Mouse (Mus musculus) stomach, postnatal 0 days (tissue): ENCODE measurements around the gene Lrrc49. TPM values are rescaled to one million over a fixed set of nuclear protein-coding genes. Genes with fewer than 3 reads are reported as not detected.

ENCODE experiments used
- ATAC-seq: fragments of 200-750 bp; cut with Nextera tagmentation; 2 replicates; pipeline ENCODE4 v1.8.0; 2017; ENCODE audit not compliant: low FRiP score, low TSS enrichment
- DNase-seq: peaks from one replicate; pipeline ENCODE4 v3.0.0-alpha.2; 2016; ENCODE audit warnings: low spot score
- H3K27ac ChIP-seq: fragments of 300-500 bp; sonication (generic); replicated peaks from 2 replicates; pipeline ENCODE4 v1.5.1; 2014; ENCODE audit warnings: mild to moderate bottlenecking, control low read depth
- H3K27me3 ChIP-seq: fragments of 300-500 bp; sonication (generic); 2 replicates; pipeline ENCODE4 v1.6.1; 2014; ENCODE audit warnings: low read length; ENCODE audit not compliant: control insufficient read depth, insufficient read depth
- H3K36me3 ChIP-seq: fragments of 300-500 bp; sonication (generic); 2 replicates; pipeline ENCODE4 v1.6.1; 2014; ENCODE audit warnings: low read length, mixed read lengths; ENCODE audit not compliant: control insufficient read depth, insufficient read depth
- H3K4me1 ChIP-seq: fragments of 300-500 bp; sonication (generic); replicated peaks from 2 replicates; pipeline ENCODE4 v1.6.1; 2014; ENCODE audit warnings: antibody characterized with exemption; ENCODE audit not compliant: control insufficient read depth, insufficient read depth
- H3K4me2 ChIP-seq: fragments of 300-500 bp; sonication (generic); replicated peaks from 2 replicates; pipeline ENCODE4 v1.6.1; 2014; ENCODE audit warnings: low read depth, mild to moderate bottlenecking, control low read depth, moderate library complexity
- H3K4me3 ChIP-seq: fragments of 300-500 bp; sonication (generic); 2 replicates; pipeline ENCODE4 v1.5.1; 2014; ENCODE audit warnings: low read depth, low read length, control low read depth
- H3K9ac ChIP-seq: fragments of 300-500 bp; sonication (generic); 2 replicates; pipeline ENCODE4 v1.6.1; 2014; ENCODE audit warnings: mild to moderate bottlenecking, low read length, control low read depth, mixed read lengths
- H3K9me3 ChIP-seq: fragments of 300-500 bp; sonication (generic); 2 replicates; pipeline ENCODE4 v1.6.1; 2016; ENCODE audit warnings: low read length; ENCODE audit not compliant: control insufficient read depth
- CTCF ChIP-seq: IDR thresholded peaks from 2 replicates; pipeline ENCODE4 v1.5.1; 2016; ENCODE audit warnings: antibody characterized with exemption, low read depth, mild to moderate bottlenecking, moderate library complexity
- EP300 ChIP-seq: optimal IDR thresholded peaks from 2 replicates; pipeline ENCODE3; 2016; ENCODE audit warnings: antibody characterized with exemption
- WGBS: fragments of 180-500 bp; shearing (Covaris S2); extraction: QIAGEN DNeasy Blood & Tissue Kit; methylation state at CpG from one replicate; pipeline ENCODE4 v1.1.7; 2014; 5-methylcytosine and 5-hydroxymethylcytosine counted together
- polyA plus RNA-seq: library from polyadenylated mRNA; unstranded; fragments of >200 nt; fragmentation: Nextera tagmentation; extraction: Ambion mirVana; gene quantifications from 2 replicates; pipeline ENCODE4 v1.2.1, GENCODE M21; 2015

Gene Lrrc49
- polyA plus RNA-seq, 1 experiment from 2014 or later = 10.5 TPM

DNA sequence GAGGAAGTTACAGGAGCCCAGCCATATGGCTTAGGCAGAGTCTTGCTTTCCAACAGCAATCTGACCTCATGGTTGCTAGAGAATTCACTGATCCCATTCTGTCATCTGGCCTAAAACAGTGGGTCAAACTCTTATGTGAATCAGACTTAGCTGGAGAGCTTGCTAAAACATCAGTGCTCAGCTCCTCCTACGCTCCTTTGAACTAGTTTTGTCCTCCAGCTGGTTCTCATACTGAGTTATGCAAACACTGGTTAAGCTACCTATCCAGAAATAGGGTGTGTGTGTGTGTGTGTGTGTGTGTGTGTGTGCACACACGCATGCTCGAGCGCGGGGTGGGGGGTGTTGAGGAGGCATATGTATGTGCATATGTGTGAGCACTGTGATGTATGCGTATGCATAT is 15.4 kb downstream of the Lrrc49 start:
- ATAC-seq (no peak), DNase-seq (no peak)
- H3K9ac ChIP-seq = no peak overlapping the region
- H3K4me3 ChIP-seq = no peak overlapping the region
- no peak for TF ChIP-seq EP300
- TF ChIP-seq CTCF = no peak
- 84% methylated on average over 6 of the region's 6 CpGs for WGBS
- no peak overlapping the region for H3K4me2 ChIP-seq
- H3K27me3 ChIP-seq = no peaks in the 10 kb centered on the region
- no peaks in the 10 kb centered on the region; the same call in 1 of the 2 replicates for H3K36me3 ChIP-seq
- no peaks in the 10 kb centered on the region for H3K9me3 ChIP-seq
- H3K4me1 ChIP-seq = no peaks in the 10 kb centered on the region
- no peak overlapping the region for H3K27ac ChIP-seq

DNA sequence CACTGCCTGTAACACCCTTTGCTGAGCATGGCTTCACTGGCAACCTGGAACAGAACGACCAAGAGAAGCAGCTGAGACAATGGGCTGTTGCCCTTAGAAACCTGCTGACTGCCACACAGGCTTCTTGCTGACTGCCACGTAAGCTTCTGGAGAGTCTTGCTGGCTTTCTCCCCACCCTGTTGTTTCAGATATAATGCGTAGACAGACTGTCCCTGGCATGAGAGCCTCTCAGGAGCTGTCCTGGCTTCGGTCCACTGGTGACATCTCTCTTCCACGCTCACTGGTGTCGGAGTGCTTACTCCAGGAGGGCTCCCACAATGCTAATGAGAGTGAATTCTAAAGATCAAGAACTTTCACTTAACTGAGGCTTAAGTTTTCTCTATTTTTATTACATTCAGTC is 19.1 kb downstream of the Lrrc49 start:
- 91% methylated on average over 6 of the region's 6 CpGs for WGBS
- TF ChIP-seq EP300 (no peak), CTCF (no peak)
- no peak overlapping the region for H3K4me2 ChIP-seq
- ATAC-seq (no peak), DNase-seq (no peak)
- H3K9me3 ChIP-seq = no peaks in the 10 kb centered on the region
- peaks cover 3% of the 10 kb centered on the region; the same call in 1 of the 2 replicates for H3K36me3 ChIP-seq
- no peak overlapping the region for H3K4me3 ChIP-seq
- no peak overlapping the region for H3K27ac ChIP-seq
- H3K27me3 ChIP-seq = no peaks in the 10 kb centered on the region
- H3K4me1 ChIP-seq = no peaks in the 10 kb centered on the region
- H3K9ac ChIP-seq = no peak overlapping the region

GRCm38 (mm10) chr9:60665535-60665934 is 22.4 kb downstream of the Lrrc49 start:
- Histone ChIP-seq H3K27me3 (no peaks in the 10 kb centered on the region), H3K27ac (no peak overlapping the region), H3K36me3 (peaks cover 3% of the 10 kb centered on the region; the same call in 1 of the 2 replicates), H3K9me3 (no peaks in the 10 kb centered on the region), H3K4me2 (no peak overlapping the region), H3K4me1 (no peaks in the 10 kb centered on the region), H3K9ac (no peak overlapping the region), H3K4me3 (no peak overlapping the region)
- no peak for TF ChIP-seq EP300
- no peak for TF ChIP-seq CTCF
- WGBS = 87% methylated on average over 3 of the region's 3 CpGs
- ATAC-seq (no peak), DNase-seq (no peak)

DNA sequence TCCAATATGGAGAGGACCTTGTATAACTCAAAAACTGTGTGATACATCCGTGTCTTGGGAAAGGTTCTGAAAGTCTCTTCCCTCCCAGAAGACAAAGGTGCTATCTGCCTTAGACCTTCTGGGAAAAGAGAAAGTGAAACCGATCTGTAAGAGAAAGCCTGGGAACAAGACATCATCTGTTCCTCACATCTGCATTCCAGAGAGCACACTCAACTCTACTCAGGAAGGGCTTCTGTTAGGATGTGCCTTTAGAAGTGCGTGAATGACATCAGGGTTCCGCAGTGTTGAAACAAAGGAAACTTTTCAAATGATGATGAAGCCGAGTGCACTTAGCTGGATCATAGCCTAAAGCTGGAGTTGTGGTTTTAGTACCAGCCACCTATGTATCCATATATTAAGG is 23.1 kb downstream of the Lrrc49 start:
- TF ChIP-seq CTCF = no peak
- TF ChIP-seq EP300 = no peak
- Histone ChIP-seq H3K9ac (no peak overlapping the region), H3K4me3 (no peak overlapping the region), H3K36me3 (peaks cover 3% of the 10 kb centered on the region; the same call in 1 of the 2 replicates), H3K9me3 (no peaks in the 10 kb centered on the region), H3K27ac (no peak overlapping the region), H3K4me1 (no peaks in the 10 kb centered on the region), H3K4me2 (no peak overlapping the region), H3K27me3 (no peaks in the 10 kb centered on the region)
- DNase-seq (no peak), ATAC-seq (no peak)
- WGBS = 91% methylated on average over 5 of the region's 5 CpGs

DNA sequence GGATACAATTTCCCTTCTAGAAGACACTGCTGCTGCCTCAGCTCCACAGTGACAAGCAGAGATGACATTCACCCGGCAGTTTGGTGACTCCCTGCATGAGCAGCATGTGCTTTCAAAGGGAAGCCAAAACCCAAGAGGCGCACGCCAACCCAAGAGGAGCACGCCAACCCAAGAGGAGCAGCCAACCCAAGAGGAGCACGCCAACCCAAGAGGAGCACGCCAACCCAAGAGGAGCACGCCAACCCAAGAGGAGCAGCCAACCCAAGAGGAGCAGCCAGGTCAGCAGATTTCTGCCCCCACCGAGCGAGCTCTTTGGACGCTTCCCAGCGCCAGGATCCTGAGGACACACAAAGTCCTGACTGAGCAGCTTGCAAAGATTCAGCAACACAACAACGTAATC is 23.6 kb downstream of the Lrrc49 start:
- H3K36me3 ChIP-seq = peaks cover 3% of the 10 kb centered on the region; the same call in 1 of the 2 replicates
- DNase-seq (no peak), ATAC-seq (no peak)
- no peak for TF ChIP-seq CTCF
- TF ChIP-seq EP300 = no peak
- 97% methylated on average over 12 of the region's 12 CpGs for WGBS
- no peak overlapping the region for H3K9ac ChIP-seq
- H3K9me3 ChIP-seq = no peaks in the 10 kb centered on the region
- H3K4me1 ChIP-seq = no peaks in the 10 kb centered on the region
- H3K27ac ChIP-seq = no peak overlapping the region
- no peak overlapping the region for H3K4me2 ChIP-seq
- no peaks in the 10 kb centered on the region for H3K27me3 ChIP-seq
- no peak overlapping the region for H3K4me3 ChIP-seq

DNA sequence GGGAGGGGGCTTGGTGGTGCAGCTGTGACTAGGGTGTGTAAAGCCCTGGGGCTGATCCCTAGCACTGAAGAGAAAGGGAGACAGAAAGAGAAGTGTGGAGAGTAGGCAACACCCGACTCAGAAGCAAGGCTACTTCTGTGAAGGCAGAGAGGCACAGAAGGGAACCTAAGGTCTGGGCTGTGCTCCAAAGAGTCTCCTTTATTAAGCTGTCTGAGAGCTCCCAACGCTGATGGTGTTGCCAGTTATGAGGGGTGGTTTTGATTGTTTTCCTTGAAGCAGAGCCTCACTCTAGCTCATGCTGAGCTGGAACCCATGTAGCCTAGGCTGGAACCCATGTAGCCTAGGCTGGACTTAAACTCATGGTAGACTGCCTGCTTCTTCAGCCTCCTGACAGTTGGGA is 25.0 kb downstream of the Lrrc49 start:
- Histone ChIP-seq H3K36me3 (peaks cover 3% of the 10 kb centered on the region; the same call in 1 of the 2 replicates), H3K4me1 (no peaks in the 10 kb centered on the region)
- no peak for DNase-seq

More for the DNA sequence above, 25.0 kb downstream of the Lrrc49 start:
- Histone ChIP-seq H3K4me3 (no peak overlapping the region), H3K9me3 (no peaks in the 10 kb centered on the region), H3K27ac (no peak overlapping the region), H3K27me3 (no peaks in the 10 kb centered on the region), H3K4me2 (no peak overlapping the region), H3K9ac (no peak overlapping the region)
- ATAC-seq = no peak
- TF ChIP-seq EP300 (no peak), CTCF (no peak)
- WGBS = 61% methylated on average over 2 of the region's 2 CpGs
